Mouse (Mus musculus): ENCODE measurements around the gene Ptprt.

DNA sequence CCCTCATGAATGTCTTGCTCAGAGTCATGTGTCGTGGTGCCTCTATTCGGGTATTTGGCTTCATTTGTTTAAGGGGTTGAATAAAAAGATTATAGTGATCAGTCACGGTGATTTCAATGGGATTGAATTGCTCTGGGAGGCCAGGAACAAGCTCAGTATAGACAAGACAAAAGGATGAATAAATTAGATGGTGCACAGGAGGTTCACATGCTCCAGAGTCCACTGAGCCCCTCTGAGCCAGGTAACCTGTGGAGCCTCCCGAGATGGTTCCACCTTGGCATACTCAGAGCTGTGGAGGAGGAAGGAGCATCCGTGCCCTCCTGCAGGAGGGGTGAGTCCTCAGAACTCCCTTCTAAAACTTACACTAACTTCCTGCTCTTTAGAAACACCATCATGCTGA lies 26.0 kb downstream of the Ptprt start:
- TF ChIP-seq CTCF (IDR thresholded peaks at IDR 0.05; ENCODE audit: borderline replicate concordance, control insufficient read depth, extremely low read depth, insufficient read depth, low read length, poor library complexity) (no peak), POLR2A (IDR thresholded peaks at IDR 0.05; ENCODE audit: control insufficient read depth, extremely low read depth, insufficient read depth, low read length, poor library complexity) (no peak)
